Mouse (Mus musculus): ENCODE results near the gene Cuedc2. TPM values are rescaled to one million over a fixed set of nuclear protein-coding genes. Genes with fewer than 3 reads are reported as not detected.

The Cuedc2 gene
- total RNA-seq, 2 experiments from 2014 or later = 221 to 222 TPM

DNA sequence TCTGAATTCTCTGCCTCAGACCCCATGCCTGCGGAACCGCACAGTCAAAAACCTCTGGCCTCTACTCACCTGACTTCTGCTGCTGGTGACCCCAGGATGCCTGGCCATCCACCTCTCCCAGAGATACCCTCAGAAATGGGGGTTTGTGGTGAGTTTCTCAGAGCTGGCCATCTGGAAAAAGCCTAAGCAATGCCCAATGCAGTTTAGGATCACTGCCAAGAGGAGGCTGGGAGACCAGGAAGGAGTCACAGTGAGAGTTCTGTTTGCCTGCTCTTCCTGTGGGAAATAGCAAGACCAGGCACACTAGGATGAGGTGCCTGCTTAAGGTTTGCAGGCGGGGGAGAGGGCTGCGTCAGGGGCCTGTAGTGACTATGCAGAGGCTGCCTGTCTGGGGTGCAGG, 53.8 kb downstream of the Cuedc2 start:
- no peak for DNase-seq
- intact Hi-C loops (cut with DNase I) = no loop called here

GRCm38 (mm10) chr19:46282081-46282849, 56.2 kb downstream of the Cuedc2 start:
- no peak for DNase-seq
- intact Hi-C loops (cut with DNase I) = no loop called here

Small RNA genes lying within 50 kb of the gene (microRNA-seq; reads per million reads assigned to microRNA genes)
- 3.9 reads per million, percentile 8 among the genes with 10 or more reads in this experiment for gene Mir146b

Other genes starting within 250 kb of the Cuedc2 start
- not detected for gene Elovl3, start 206.8 kb downstream of the Cuedc2 start, total RNA-seq (2021)
- not detected for gene Pitx3, start 190.4 kb downstream of the Cuedc2 start, total RNA-seq (2021)
- gene Gbf1, start 186.2 kb downstream of the Cuedc2 start, total RNA-seq (2021) = 100 to 1,000 TPM; 101 to 106 TPM
- gene Nfkb2, start 34.4 kb downstream of the Cuedc2 start, total RNA-seq (2021) = 1 to 10 TPM; 2.5 to 2.8 TPM
- gene Psd, start 11.5 kb downstream of the Cuedc2 start, total RNA-seq (2021) = 100 to 1,000 TPM; 670 to 671 TPM
- gene Fbxl15, start 10.5 kb downstream of the Cuedc2 start, total RNA-seq (2021) = 10 to 100 TPM; 22.3 to 23.4 TPM
- 10 to 100 TPM; 16.8 to 18.3 TPM for gene Mfsd13a, start 2.4 kb upstream of the Cuedc2 start, total RNA-seq (2021)
- gene 2310034G01Rik, start 11.6 kb upstream of the Cuedc2 start, total RNA-seq (2021) = under 1 TPM; 0.42 to 0.82 TPM
- gene Actr1a, start 57.0 kb upstream of the Cuedc2 start, total RNA-seq (2021) = 100 to 1,000 TPM; 304 to 313 TPM
- 10 to 100 TPM; 22.2 to 23.9 TPM for gene Sufu, start 58.2 kb upstream of the Cuedc2 start, total RNA-seq (2021)
- 100 to 1,000 TPM; 113 to 119 TPM for gene Trim8, start 163.0 kb upstream of the Cuedc2 start, total RNA-seq (2021)
- gene Arl3, start 234.5 kb upstream of the Cuedc2 start, total RNA-seq (2021) = 100 to 1,000 TPM; 102 to 107 TPM
- 10 to 100 TPM; 12.6 to 13.7 TPM for gene Sfxn2, start 234.7 kb upstream of the Cuedc2 start, total RNA-seq (2021)